Mouse (Mus musculus) ES-E14 (cell line): ENCODE data around the gene Chd8. TPM values are rescaled to one million over a fixed set of nuclear protein-coding genes. Genes with fewer than 3 reads are reported as not detected.

Experiments used
- DNase-seq: peaks from one replicate; pipeline ENCODE4 v3.0.0-alpha.2; 2013; ENCODE audit warnings: low read depth, low spot score
- H3K27ac ChIP-seq: 2 replicates; pipeline ENCODE4 v1.5.1; 2012; ENCODE audit warnings: low read depth, mild to moderate bottlenecking, low read length, moderate library complexity, mixed read lengths; ENCODE audit not compliant: poor library complexity, insufficient read depth, severe bottlenecking
- H3K36me3 ChIP-seq: 2 replicates; pipeline ENCODE4 v1.6.1; 2012; ENCODE audit warnings: mild to moderate bottlenecking, low read length, moderate library complexity, mixed read lengths; ENCODE audit not compliant: control insufficient read depth, poor library complexity, insufficient read depth, severe bottlenecking
- H3K4me1 ChIP-seq, 2 experiments: fragments of 150-350 bp in 1 of 2; sonication (generic) in 1 of 2; 2 replicates each; pipeline ENCODE4 v1.6.1; 2012; ENCODE audit warnings: low read length in 2 of 2, mild to moderate bottlenecking in 1 of 2, mixed read lengths in 1 of 2; ENCODE audit not compliant: control insufficient read depth in 2 of 2, insufficient read depth in 2 of 2, poor library complexity in 1 of 2
- H3K4me3 ChIP-seq, 2 experiments: fragments of 150-350 bp in 1 of 2; sonication (generic) in 1 of 2; 2 replicates each; pipeline ENCODE4 v1.5.1; 2012; ENCODE audit warnings: low read length in 2 of 2, low read depth in 1 of 2, mild to moderate bottlenecking in 1 of 2, mixed read lengths in 1 of 2; ENCODE audit not compliant: insufficient read depth in 1 of 2, poor library complexity in 1 of 2, severe bottlenecking in 1 of 2
- H3K9ac ChIP-seq: 2 replicates; pipeline ENCODE4 v1.6.1; 2012; ENCODE audit warnings: low read depth, mild to moderate bottlenecking, low read length, mixed read lengths; ENCODE audit not compliant: poor library complexity, insufficient read depth, severe bottlenecking
- H3K9me3 ChIP-seq: fragments of 150-350 bp; sonication (generic); 2 replicates; pipeline ENCODE4 v1.6.1; 2012; ENCODE audit warnings: low read depth, mild to moderate bottlenecking, low read length; ENCODE audit not compliant: control insufficient read depth, insufficient read depth
- CHD2 ChIP-seq: IDR thresholded peaks from 2 replicates; pipeline ENCODE4 v1.6.1; 2014; ENCODE audit warnings: mild to moderate bottlenecking, low read depth, low read length, inconsistent platforms
- HCFC1 ChIP-seq: IDR thresholded peaks from 2 replicates; pipeline ENCODE4 v1.6.1; 2012; ENCODE audit warnings: low read length, inconsistent platforms, borderline replicate concordance; ENCODE audit not compliant: insufficient read depth
- MAFK ChIP-seq: IDR thresholded peaks from 2 replicates; pipeline ENCODE4 v1.6.1; 2014; ENCODE audit warnings: mild to moderate bottlenecking, low read depth, low read length, inconsistent platforms; ENCODE audit not compliant: insufficient read depth
- ZC3H11A ChIP-seq: IDR thresholded peaks from 2 replicates; pipeline ENCODE4 v1.6.1; 2012; ENCODE audit warnings: low read depth, mild to moderate bottlenecking, inconsistent platforms, low read length, borderline replicate concordance
- ZNF384 ChIP-seq: IDR thresholded peaks from 2 replicates; pipeline ENCODE4 v1.6.1; 2012; ENCODE audit warnings: low read depth, low read length, inconsistent platforms
- in situ Hi-C, 2 experiments: fragments of 600-800 bp; cut with MboI; formaldehyde crosslinking; loops; one replicate each; pipeline ENCODE4 v1.15.1; 2025; ENCODE audit warnings: low sequenced_read_pairs in 2 of 2, inconsistent platforms in 1 of 2; ENCODE audit not compliant: unreplicated experiment in 2 of 2
- total RNA-seq: library from RNA; depleted of rRNA; stranded (reverse); fragments of 300-350 nt; gene quantifications from 2 replicates; pipeline ENCODE4 v1.2.3, GENCODE M21; 2012

The Chd8 gene
- total RNA-seq, 1 experiment = 45.1 TPM

GRCm38 (mm10) chr14:52278932-52279746, 21.6 kb upstream of the Chd8 start, which contains the start of the genes Tox4 and Rab2b:
Tox4 (plus strand) TSS chr14:52279146.
Rab2b (minus strand) TSS chr14:52279545.
- Histone ChIP-seq H3K4me1 (peaks cover 6 to 7% of the 10 kb centered on the region in 2 experiments; a peak in 3 of 4 replicates), H3K36me3 (no peaks in the 10 kb centered on the region), H3K9me3 (no peaks in the 10 kb centered on the region), H3K27ac (peak within 1 kb of the TSS; percentile 82), H3K4me3 (peak within 1 kb of the TSS; percentile 90 to 98), H3K9ac (peak within 1 kb of the TSS; percentile 89)
- TF ChIP-seq ZC3H11A (0 out of 2 replicates have a peak, but pooled peaks have one; percentile 23), MAFK (no peak), HCFC1 (peak; percentile 76; the same call in 1 of the 2 replicates), ZNF384 (peak; percentile 33; the same call in 1 of the 2 replicates), CHD2 (no peak)
- peak; percentile 99 for DNase-seq
- in situ Hi-C loops = no loop called here

- no peaks in the 10 kb centered on the region for H3K9me3 ChIP-seq
- in situ Hi-C loops = no loop called here
- DNase-seq = no peak
Measured at GRCm38 (mm10) chr14:52277210-52277609, 19.6 kb upstream of the Chd8 start.

GRCm38 (mm10) chr14:52272781-52273180, 15.2 kb upstream of the Chd8 start:
- no peak for DNase-seq
- TF ChIP-seq MAFK (no peak), CHD2 (no peak), ZNF384 (no peak)
- H3K4me1 ChIP-seq = no peaks in the 10 kb centered on the region
- in situ Hi-C loops = no loop called here
- H3K9ac ChIP-seq = no peak overlapping the region
- no peaks in the 10 kb centered on the region for H3K9me3 ChIP-seq
- H3K36me3 ChIP-seq = no peaks in the 10 kb centered on the region
- no peak overlapping the region for H3K4me3 ChIP-seq
- no peak overlapping the region for H3K27ac ChIP-seq

More at GRCm38 (mm10) chr14:52277210-52277609, 19.6 kb upstream of the Chd8 start:
- TF ChIP-seq ZNF384 = no peak
- TF ChIP-seq HCFC1 = no peak
- no peak for TF ChIP-seq ZC3H11A
- TF ChIP-seq MAFK = peak; percentile 91
- no peak for TF ChIP-seq CHD2
- Histone ChIP-seq H3K36me3 (no peaks in the 10 kb centered on the region), H3K4me3 (no peak overlapping the region), H3K27ac (no peak overlapping the region), H3K9ac (no peak overlapping the region), H3K4me1 (peaks cover 0 to 6% of the 10 kb centered on the region in 2 experiments; a peak in 1 of 4 replicates)

- peaks cover 3 to 5% of the 10 kb centered on the region in 2 experiments; a peak in 1 of 4 replicates for H3K4me1 ChIP-seq
- peak overlapping the region; percentile 95; the same call in 1 of the 2 replicates for H3K9ac ChIP-seq
- in situ Hi-C loops = no loop called here
- DNase-seq = no peak
- H3K9me3 ChIP-seq = no peaks in the 10 kb centered on the region
- peak overlapping the region; percentile 88; the same call in 1 of the 2 replicates for H3K27ac ChIP-seq
- H3K4me3 ChIP-seq = peak overlapping the region; percentile 95 to 96
- H3K36me3 ChIP-seq = no peaks in the 10 kb centered on the region
- TF ChIP-seq ZC3H11A (no peak), HCFC1 (no peak), CHD2 (no peak), ZNF384 (no peak), MAFK (no peak)
Measured at GRCm38 (mm10) chr14:52256311-52257175, 1.0 kb downstream of the Chd8 start.
